Mouse (Mus musculus) lung, embryonic 16.5 days (tissue): ENCODE results near the gene 1700047I17Rik2. TPM values are rescaled to one million over a fixed set of nuclear protein-coding genes. Genes with fewer than 3 reads are reported as not detected.
"Not testable (repeated sequence)": the region's sequence is repeated elsewhere in the genome, so short reads cannot be mapped to it uniquely, and the experiment has no call there.

Source experiments
- ATAC-seq: fragments of 200-750 bp; cut with Nextera tagmentation; 2 replicates; pipeline ENCODE4 v1.8.0; 2017; ENCODE audit warnings: low read depth, mild to moderate bottlenecking, moderate library complexity
- H3K27ac ChIP-seq: fragments of 300-500 bp; sonication (generic); 2 replicates; pipeline ENCODE4 v1.5.1; 2014; ENCODE audit warnings: mild to moderate bottlenecking, control low read depth, low read length
- H3K27me3 ChIP-seq: fragments of 300-500 bp; sonication (generic); 2 replicates; pipeline ENCODE4 v1.6.1; 2014; ENCODE audit warnings: low read depth, low read length, mixed read lengths; ENCODE audit not compliant: control insufficient read depth, insufficient read depth
- H3K36me3 ChIP-seq: fragments of 300-500 bp; sonication (generic); 2 replicates; pipeline ENCODE4 v1.6.1; 2014; ENCODE audit warnings: low read length; ENCODE audit not compliant: control insufficient read depth, insufficient read depth
- H3K4me1 ChIP-seq: fragments of 300-500 bp; sonication (generic); replicated peaks from 2 replicates; pipeline ENCODE4 v1.6.1; 2014; ENCODE audit warnings: low read length, mixed read lengths; ENCODE audit not compliant: control insufficient read depth, insufficient read depth
- H3K4me2 ChIP-seq: fragments of 300-500 bp; sonication (generic); 2 replicates; pipeline ENCODE4 v1.6.1; 2014; ENCODE audit warnings: low read depth, low read length, control low read depth
- H3K4me3 ChIP-seq: fragments of 300-500 bp; sonication (generic); 2 replicates; pipeline ENCODE4 v1.5.1; 2014; ENCODE audit warnings: mild to moderate bottlenecking, low read length, control low read depth
- H3K9ac ChIP-seq: fragments of 300-500 bp; sonication (generic); 2 replicates; pipeline ENCODE4 v1.6.1; 2014; ENCODE audit warnings: low read length, control low read depth
- H3K9me3 ChIP-seq: fragments of 300-500 bp; sonication (generic); 2 replicates; pipeline ENCODE4 v1.6.1; 2016; ENCODE audit warnings: low read length; ENCODE audit not compliant: control insufficient read depth
- WGBS: fragments of 180-500 bp; shearing (Covaris S2); extraction: QIAGEN DNeasy Blood & Tissue Kit; methylation state at CpG from one replicate; pipeline ENCODE4 v1.1.7; 2014; 5-methylcytosine and 5-hydroxymethylcytosine counted together
- polyA plus RNA-seq: library from polyadenylated mRNA; unstranded; fragments of >200 nt; fragmentation: Nextera tagmentation; extraction: Ambion mirVana; gene quantifications from 2 replicates; pipeline ENCODE4 v1.2.1, GENCODE M21; 2015

The 1700047I17Rik2 gene
- polyA plus RNA-seq, 1 experiment from 2014 or later, result 5.1 TPM

DNA sequence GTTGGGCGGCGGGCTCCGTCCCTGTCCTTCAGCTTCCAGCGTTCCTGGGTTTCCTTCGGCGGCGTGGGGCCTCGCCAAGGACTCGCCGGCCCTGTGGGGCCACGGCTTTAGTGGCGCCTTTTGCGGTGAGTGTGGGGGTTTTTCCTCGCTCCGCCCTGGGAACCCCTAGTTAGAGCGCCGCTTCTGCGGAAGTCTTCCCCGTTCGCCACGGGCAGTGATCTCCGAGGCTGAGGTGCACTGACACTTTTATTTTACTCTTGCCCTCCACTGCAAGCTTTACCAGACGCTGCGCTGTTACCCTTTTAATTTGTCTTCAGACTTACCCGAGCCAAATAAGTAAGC lies 31.1 kb downstream of the 1700047I17Rik2 start:
- peak overlapping the region; percentile 39 for H3K4me3 ChIP-seq
- not testable (repeated sequence) for H3K27me3 ChIP-seq, H3K27ac ChIP-seq, H3K4me2 ChIP-seq, H3K36me3 ChIP-seq, H3K9me3 ChIP-seq, H3K4me1 ChIP-seq
- H3K9ac ChIP-seq, result 0 out of 2 replicates have a peak overlapping the region, but pooled peaks have one; percentile 47
- WGBS, result 1% methylated on average over 7 of the region's 25 CpGs
- ATAC-seq, result peak; percentile 60

DNA sequence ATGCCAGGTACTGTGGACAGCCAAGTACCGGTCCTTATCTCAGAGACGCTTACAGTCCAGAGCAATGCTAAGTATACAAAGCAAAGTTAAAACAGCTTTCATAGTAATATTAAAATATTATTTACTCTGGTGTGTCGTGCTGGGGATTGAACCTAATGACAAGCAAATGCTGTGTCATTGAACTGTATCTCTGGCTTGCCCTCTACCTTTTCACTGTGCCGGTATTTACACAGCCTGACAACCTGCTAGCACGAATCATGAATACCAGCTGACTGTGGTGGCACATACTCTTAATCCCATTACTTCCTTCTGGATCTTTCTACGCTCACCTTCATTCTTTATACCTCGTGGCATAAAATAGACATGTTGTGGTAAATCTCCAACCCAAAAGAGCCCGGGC lies 42.9 kb downstream of the 1700047I17Rik2 start:
- not testable (repeated sequence) for H3K9me3 ChIP-seq, H3K27ac ChIP-seq, H3K4me1 ChIP-seq, ATAC-seq, H3K4me2 ChIP-seq, H3K4me3 ChIP-seq, H3K27me3 ChIP-seq, H3K36me3 ChIP-seq, H3K9ac ChIP-seq
- WGBS, result no CpG with 5 or more reads among the region's 8 CpGs

DNA sequence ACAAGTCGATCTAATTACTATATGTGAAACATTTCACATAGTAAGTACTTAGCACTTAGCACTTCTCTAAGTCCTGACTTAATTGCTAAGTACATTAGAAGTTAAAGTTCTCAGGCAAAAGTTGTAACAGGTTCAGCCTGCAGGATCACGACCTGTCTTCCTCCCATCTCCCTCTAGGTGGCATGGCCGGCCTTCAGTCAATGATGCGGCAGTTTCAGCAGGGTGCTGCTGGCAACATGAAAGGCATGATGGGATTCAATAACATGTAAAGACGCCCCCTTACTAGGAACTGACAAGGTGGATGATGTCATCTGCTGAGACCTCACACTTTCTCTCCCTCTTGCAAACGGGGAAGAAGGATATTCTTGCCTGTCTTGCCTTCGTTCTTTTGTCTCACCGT lies 62.6 kb downstream of the 1700047I17Rik2 start:
- not testable (repeated sequence) for H3K4me1 ChIP-seq, ATAC-seq, H3K4me3 ChIP-seq, H3K4me2 ChIP-seq, H3K9me3 ChIP-seq, H3K36me3 ChIP-seq, H3K27me3 ChIP-seq, H3K9ac ChIP-seq, H3K27ac ChIP-seq
- WGBS, result no CpG with 5 or more reads among the region's 8 CpGs

DNA sequence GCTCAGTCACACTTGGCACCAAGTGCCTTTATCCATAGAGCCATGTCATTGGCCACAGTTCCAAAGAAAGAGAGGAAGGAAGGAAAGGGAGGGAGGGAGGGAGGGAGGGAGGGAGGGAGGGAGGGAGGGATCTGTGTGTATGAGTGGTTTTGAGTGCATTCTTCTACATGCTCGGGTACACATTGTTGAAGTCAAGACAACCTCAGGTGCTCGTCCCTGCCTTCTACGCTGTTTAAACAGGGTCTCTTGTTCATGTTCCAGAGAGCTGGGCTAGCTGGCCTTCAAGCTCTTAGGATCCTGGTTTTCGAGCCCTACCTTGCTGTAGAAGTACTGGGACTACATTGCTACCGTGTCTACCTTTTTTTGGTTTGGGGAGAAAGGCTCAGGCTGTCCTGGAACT lies 64.0 kb downstream of the 1700047I17Rik2 start:
- ATAC-seq, result peak; percentile 67
- H3K27me3 ChIP-seq, H3K4me1 ChIP-seq, H3K36me3 ChIP-seq, H3K27ac ChIP-seq, H3K9ac ChIP-seq, H3K9me3 ChIP-seq, H3K4me2 ChIP-seq, H3K4me3 ChIP-seq: not testable (repeated sequence)
- WGBS, result no CpG with 5 or more reads among the region's 5 CpGs

Other genes starting within 250 kb of the 1700047I17Rik2 start
- gene Gm20403, start 213.1 kb upstream of the 1700047I17Rik2 start, polyA plus RNA-seq, result not detected in 2 replicates
- 15.6 and 17.7 TPM in 2 replicates for gene Baz1a, start 185.2 kb upstream of the 1700047I17Rik2 start, polyA plus RNA-seq
- gene 2700097O09Rik, start 119.5 kb upstream of the 1700047I17Rik2 start, polyA plus RNA-seq, result 34.5 and 38.9 TPM in 2 replicates
- gene Srp54a, start 119.3 kb upstream of the 1700047I17Rik2 start, polyA plus RNA-seq, result 169 and 177 TPM in 2 replicates
- 21.2 and 22.7 TPM in 2 replicates for gene Fam177a, start 75.1 kb upstream of the 1700047I17Rik2 start, polyA plus RNA-seq
- gene Srp54b, start 44.5 kb upstream of the 1700047I17Rik2 start, polyA plus RNA-seq, result 52.7 and 54.6 TPM in 2 replicates
- 63.8 and 72.7 TPM in 2 replicates for gene Srp54c, start 30.6 kb downstream of the 1700047I17Rik2 start, polyA plus RNA-seq
- 13.2 and 16.6 TPM in 2 replicates for gene 1110008L16Rik, start 100.0 kb downstream of the 1700047I17Rik2 start, polyA plus RNA-seq
- gene Ppp2r3c, start 103.4 kb downstream of the 1700047I17Rik2 start, polyA plus RNA-seq, result 11.4 and 11.6 TPM in 2 replicates
- 389 and 394 TPM in 2 replicates for gene Psma6, start 184.6 kb downstream of the 1700047I17Rik2 start, polyA plus RNA-seq